Mouse (Mus musculus): ENCODE measurements around the gene Rab29. TPM values are rescaled to one million over a fixed set of nuclear protein-coding genes. Genes with fewer than 3 reads are reported as not detected.

Gene Rab29
- total and polyA plus RNA-seq, 2 experiments from 2014 or later = 14.7 to 18.8 TPM

- 75% methylated on average over 6 of the region's 6 CpGs for WGBS
- DNase-seq (ENCODE audit: low spot score) (no peak), ATAC-seq (ENCODE audit: insufficient read depth, low read depth) (no peak)
- Histone ChIP-seq H3K9me3 (replicated peaks; ENCODE audit: control insufficient read depth, low read length) (no peaks in the 10 kb centered on the region), H3K27me3 (ENCODE audit: control insufficient read depth, insufficient read depth, low read length) (no peaks in the 10 kb centered on the region), H3K4me3 (ENCODE audit: low read depth, low read length) (peak overlapping the region; percentile 91; the same call in 1 of the 2 replicates), H3K36me3 (replicated peaks; ENCODE audit: control insufficient read depth, insufficient read depth, low read length) (0 out of 2 replicates have a peak, but pooled peaks cover 10% of the 10 kb centered on the region), H3K27ac (ENCODE audit: low read depth) (no peak overlapping the region), H3K9ac (replicated peaks; ENCODE audit: low read depth, low read length) (no peak overlapping the region), H3K4me2 (ENCODE audit: low read depth, low read length) (no peak overlapping the region), H3K4me1 (ENCODE audit: control insufficient read depth, insufficient read depth) (no peaks in the 10 kb centered on the region; the same call in 1 of the 2 replicates)
- TF ChIP-seq EP300 (IDR thresholded peaks at IDR 0.05; ENCODE audit: low read depth) = no peak
- TF ChIP-seq CTCF (IDR thresholded peaks at IDR 0.05; ENCODE audit: low read depth) = no peak
These were observed 572 bp upstream of the Rab29 start for GRCm38 (mm10) chr1:131866304-131866999.

DNA sequence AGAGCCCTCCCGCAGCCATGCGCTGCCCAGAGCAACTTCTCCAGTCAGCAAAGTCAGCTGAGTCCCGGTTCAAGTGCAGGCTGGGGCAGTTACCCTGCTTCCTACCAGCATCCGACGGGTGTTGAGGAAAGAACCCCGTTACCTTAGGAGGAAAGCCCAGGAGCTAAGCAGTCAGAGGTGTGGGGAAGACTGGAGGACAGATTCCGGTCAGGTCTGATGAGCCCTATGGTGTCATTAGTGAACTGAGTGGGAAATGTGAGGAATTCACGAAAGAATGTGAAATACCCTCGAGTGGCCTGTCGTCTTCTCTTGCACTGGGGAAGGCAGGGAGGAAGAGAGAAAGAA is 894 bp downstream of the Rab29 start:
- Histone ChIP-seq H3K4me2 (ENCODE audit: low read depth, low read length) (peak overlapping the region; percentile 97), H3K9me3 (replicated peaks; ENCODE audit: control insufficient read depth, low read length) (no peaks in the 10 kb centered on the region), H3K4me1 (ENCODE audit: control insufficient read depth, insufficient read depth) (no peaks in the 10 kb centered on the region; the same call in 1 of the 2 replicates), H3K36me3 (replicated peaks; ENCODE audit: control insufficient read depth, insufficient read depth, low read length) (peaks cover 19% of the 10 kb centered on the region; the same call in 1 of the 2 replicates), H3K9ac (replicated peaks; ENCODE audit: low read depth, low read length) (peak overlapping the region; percentile 76), H3K27me3 (ENCODE audit: control insufficient read depth, insufficient read depth, low read length) (no peaks in the 10 kb centered on the region), H3K27ac (ENCODE audit: low read depth) (no peak overlapping the region; the same call in 1 of the 2 replicates), H3K4me3 (ENCODE audit: low read depth, low read length) (peak overlapping the region; percentile 91)
- WGBS = 12% methylated on average over 10 of the region's 10 CpGs
- ATAC-seq (ENCODE audit: insufficient read depth, low read depth) (no peak), DNase-seq (ENCODE audit: low spot score) (no peak)
- TF ChIP-seq EP300 (IDR thresholded peaks at IDR 0.05; ENCODE audit: low read depth) = no peak

GRCm38 (mm10) chr1:131869561-131869960 is 2.5 kb downstream of the Rab29 start:
- Histone ChIP-seq H3K27me3 (ENCODE audit: control insufficient read depth, insufficient read depth, low read length) (no peaks in the 10 kb centered on the region), H3K9ac (replicated peaks; ENCODE audit: low read depth, low read length) (no peak overlapping the region), H3K4me2 (ENCODE audit: low read depth, low read length) (no peak overlapping the region), H3K4me1 (ENCODE audit: control insufficient read depth, insufficient read depth) (no peaks in the 10 kb centered on the region; the same call in 1 of the 2 replicates), H3K36me3 (replicated peaks; ENCODE audit: control insufficient read depth, insufficient read depth, low read length) (peaks cover 19% of the 10 kb centered on the region), H3K27ac (ENCODE audit: low read depth) (no peak overlapping the region), H3K9me3 (replicated peaks; ENCODE audit: control insufficient read depth, low read length) (no peaks in the 10 kb centered on the region), H3K4me3 (ENCODE audit: low read depth, low read length) (no peak overlapping the region)
- 90% methylated on average over 2 of the region's 2 CpGs for WGBS
- ATAC-seq (ENCODE audit: insufficient read depth, low read depth) (no peak), DNase-seq (ENCODE audit: low spot score) (no peak)
- TF ChIP-seq CTCF (IDR thresholded peaks at IDR 0.05; ENCODE audit: low read depth) (no peak), EP300 (IDR thresholded peaks at IDR 0.05; ENCODE audit: low read depth) (no peak)

DNA sequence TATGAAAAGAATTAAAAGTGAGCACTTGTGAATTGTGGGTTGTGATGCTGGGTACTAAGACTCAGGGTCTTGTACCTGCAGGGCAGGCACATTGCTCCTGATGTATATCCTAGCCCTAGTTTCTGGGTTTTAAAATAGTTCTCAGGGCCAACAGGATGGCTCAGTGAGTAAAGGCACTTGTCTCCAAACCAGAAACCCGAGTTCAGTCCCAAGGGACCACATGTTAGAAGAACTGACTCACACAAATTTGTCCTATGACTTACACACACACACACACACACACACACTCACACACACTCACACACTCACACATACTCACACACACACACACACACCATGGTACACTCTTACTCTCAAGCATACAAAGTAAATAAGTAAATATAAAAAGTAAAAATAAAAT is 5.8 kb downstream of the Rab29 start:
- H3K4me1 ChIP-seq (ENCODE audit: control insufficient read depth, insufficient read depth) = no peaks in the 10 kb centered on the region; the same call in 1 of the 2 replicates
- DNase-seq (ENCODE audit: low spot score) = no peak
- H3K36me3 ChIP-seq (replicated peaks; ENCODE audit: control insufficient read depth, insufficient read depth, low read length) = peaks cover 19% of the 10 kb centered on the region
- H3K27ac ChIP-seq (ENCODE audit: low read depth) = no peak overlapping the region
- H3K27me3 ChIP-seq (ENCODE audit: control insufficient read depth, insufficient read depth, low read length) = no peaks in the 10 kb centered on the region
- no peaks in the 10 kb centered on the region for H3K9me3 ChIP-seq (replicated peaks; ENCODE audit: control insufficient read depth, low read length)
- no peak overlapping the region for H3K4me3 ChIP-seq (ENCODE audit: low read depth, low read length)
- no peak overlapping the region for H3K4me2 ChIP-seq (ENCODE audit: low read depth, low read length)
- no peak overlapping the region for H3K9ac ChIP-seq (replicated peaks; ENCODE audit: low read depth, low read length)
- TF ChIP-seq EP300 (IDR thresholded peaks at IDR 0.05; ENCODE audit: low read depth) = no peak
- no peak for TF ChIP-seq CTCF (IDR thresholded peaks at IDR 0.05; ENCODE audit: low read depth)
- ATAC-seq (ENCODE audit: insufficient read depth, low read depth) = no peak
- 54% methylated on average over 1 of the region's 1 CpGs for WGBS

DNA sequence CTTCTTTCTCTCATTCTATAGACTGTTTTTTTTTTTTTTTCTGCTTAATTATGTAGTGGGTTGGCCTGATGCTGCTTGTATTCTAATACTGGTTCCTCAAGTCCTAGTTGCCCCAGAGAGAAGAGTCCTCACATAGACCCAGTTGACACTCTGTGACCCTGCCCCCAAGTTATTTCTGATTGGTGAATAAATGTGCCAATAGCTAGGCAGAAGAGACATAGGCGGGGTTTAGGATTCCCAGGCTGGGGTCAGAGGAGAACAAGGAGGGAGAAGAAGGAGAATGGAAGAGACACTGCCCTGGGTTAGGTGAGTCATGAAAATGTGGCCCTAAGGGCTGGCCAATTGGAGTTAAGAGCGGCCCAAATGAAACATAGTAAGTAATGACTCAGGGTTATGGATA is 12.8 kb downstream of the Rab29 start:
- ATAC-seq (ENCODE audit: insufficient read depth, low read depth) (no peak), DNase-seq (ENCODE audit: low spot score) (no peak)
- no peaks in the 10 kb centered on the region for H3K27me3 ChIP-seq (ENCODE audit: control insufficient read depth, insufficient read depth, low read length)
- no peak overlapping the region for H3K4me2 ChIP-seq (ENCODE audit: low read depth, low read length)
- H3K9me3 ChIP-seq (replicated peaks; ENCODE audit: control insufficient read depth, low read length) = no peaks in the 10 kb centered on the region
- H3K36me3 ChIP-seq (replicated peaks; ENCODE audit: control insufficient read depth, insufficient read depth, low read length) = no peaks in the 10 kb centered on the region
- no peak overlapping the region for H3K9ac ChIP-seq (replicated peaks; ENCODE audit: low read depth, low read length)
- WGBS = 62% methylated on average over 2 of the region's 2 CpGs
- H3K4me3 ChIP-seq (ENCODE audit: low read depth, low read length) = no peak overlapping the region
- no peak overlapping the region for H3K27ac ChIP-seq (ENCODE audit: low read depth)
- TF ChIP-seq CTCF (IDR thresholded peaks at IDR 0.05; ENCODE audit: low read depth) (no peak), EP300 (IDR thresholded peaks at IDR 0.05; ENCODE audit: low read depth) (no peak)
- no peaks in the 10 kb centered on the region for H3K4me1 ChIP-seq (ENCODE audit: control insufficient read depth, insufficient read depth)

- no peak for DNase-seq (ENCODE audit: low spot score)
- no peak overlapping the region for H3K4me2 ChIP-seq (ENCODE audit: low read depth, low read length)
- no peak overlapping the region for H3K4me3 ChIP-seq (ENCODE audit: low read depth, low read length)
- no peaks in the 10 kb centered on the region for H3K4me1 ChIP-seq (ENCODE audit: control insufficient read depth, insufficient read depth)
- no peak for ATAC-seq (ENCODE audit: insufficient read depth, low read depth)
- H3K9me3 ChIP-seq (replicated peaks; ENCODE audit: control insufficient read depth, low read length) = no peaks in the 10 kb centered on the region
- H3K36me3 ChIP-seq (replicated peaks; ENCODE audit: control insufficient read depth, insufficient read depth, low read length) = no peaks in the 10 kb centered on the region
- H3K27ac ChIP-seq (ENCODE audit: low read depth) = no peak overlapping the region
- H3K9ac ChIP-seq (replicated peaks; ENCODE audit: low read depth, low read length) = no peak overlapping the region
- TF ChIP-seq CTCF (IDR thresholded peaks at IDR 0.05; ENCODE audit: low read depth) = peak; percentile 35
- TF ChIP-seq EP300 (IDR thresholded peaks at IDR 0.05; ENCODE audit: low read depth) = no peak
- 48% methylated on average over 2 of the region's 2 CpGs for WGBS
- H3K27me3 ChIP-seq (ENCODE audit: control insufficient read depth, insufficient read depth, low read length) = no peaks in the 10 kb centered on the region
These were observed 15.8 kb downstream of the Rab29 start for GRCm38 (mm10) chr1:131882787-131883186.
